Mouse (Mus musculus) limb, embryonic 15.5 days (tissue): Measurements from ENCODE around the gene Fnbp1l. TPM values are rescaled to one million over a fixed set of nuclear protein-coding genes. Genes with fewer than 3 reads are reported as not detected.

Experiments used
- ATAC-seq: fragments of 200-750 bp; cut with Nextera tagmentation; 2 replicates; pipeline ENCODE4 v1.8.0; 2017; ENCODE audit warnings: low read depth, moderate TSS enrichment; ENCODE audit not compliant: insufficient number of reproducible peaks, low FRiP score, low TSS enrichment
- H3K27ac ChIP-seq: fragments of 300-500 bp; sonication (generic); 2 replicates; pipeline ENCODE4 v1.5.1; 2015; ENCODE audit warnings: moderate library complexity, mild to moderate bottlenecking, inconsistent platforms
- H3K27me3 ChIP-seq: fragments of 300-500 bp; sonication (generic); 2 replicates; pipeline ENCODE4 v1.6.1; 2015; ENCODE audit warnings: inconsistent platforms
- H3K36me3 ChIP-seq: fragments of 300-500 bp; sonication (generic); 2 replicates; pipeline ENCODE4 v1.6.1; 2015; ENCODE audit warnings: inconsistent platforms
- H3K4me1 ChIP-seq: fragments of 300-500 bp; sonication (generic); 2 replicates; pipeline ENCODE4 v1.6.1; 2015; ENCODE audit warnings: inconsistent platforms
- H3K4me2 ChIP-seq: fragments of 300-500 bp; sonication (generic); 2 replicates; pipeline ENCODE4 v1.6.1; 2015; ENCODE audit warnings: mild to moderate bottlenecking, inconsistent platforms
- H3K4me3 ChIP-seq: fragments of 300-500 bp; sonication (generic); 2 replicates; pipeline ENCODE4 v1.5.1; 2015; ENCODE audit warnings: mild to moderate bottlenecking, inconsistent platforms
- H3K9ac ChIP-seq: fragments of 300-500 bp; sonication (generic); 2 replicates; pipeline ENCODE4 v1.6.1; 2015; ENCODE audit warnings: inconsistent platforms
- H3K9me3 ChIP-seq: fragments of 300-500 bp; sonication (generic); 2 replicates; pipeline ENCODE4 v1.6.1; 2016; ENCODE audit warnings: inconsistent platforms
- WGBS: fragments of 180-500 bp; shearing (Covaris S2); methylation state at CpG from one replicate; pipeline ENCODE4 v1.1.7; 2015; 5-methylcytosine and 5-hydroxymethylcytosine counted together
- polyA plus RNA-seq: library from polyadenylated mRNA; unstranded; fragments of >200 nt; fragmentation: Nextera tagmentation; extraction: Ambion mirVana; gene quantifications from 2 replicates; pipeline ENCODE4 v1.2.1, GENCODE M21; 2015

Gene Fnbp1l
- polyA plus RNA-seq, 1 experiment from 2014 or later, result 48.9 TPM

DNA sequence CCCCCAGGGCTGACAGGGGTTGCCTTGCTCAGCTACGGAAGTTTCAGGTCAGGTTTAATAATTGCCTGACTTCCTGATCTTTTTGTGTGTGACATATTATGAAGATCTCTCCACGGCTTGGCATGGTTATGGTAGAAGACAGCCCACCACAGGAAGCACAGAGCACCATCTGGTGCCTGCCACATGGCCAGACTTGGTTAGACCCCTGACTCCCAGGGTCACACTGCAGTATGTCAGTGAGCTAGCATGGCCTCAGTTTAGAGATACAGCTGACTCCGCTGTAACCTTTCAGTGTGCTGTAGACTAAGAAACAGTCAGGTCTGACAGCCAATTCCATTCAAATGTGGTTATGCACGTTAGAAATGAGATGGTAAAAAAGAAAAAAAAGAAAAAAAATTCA lies 101.8 kb downstream of the Fnbp1l start:
- no peak overlapping the region for H3K4me2 ChIP-seq
- no peak overlapping the region for H3K4me3 ChIP-seq
- H3K9ac ChIP-seq, result no peak overlapping the region
- H3K36me3 ChIP-seq, result 0 out of 2 replicates have a peak, but pooled peaks cover 3% of the 10 kb centered on the region
- H3K27me3 ChIP-seq, result peaks cover 6% of the 10 kb centered on the region
- peak overlapping the region; percentile 65 for H3K27ac ChIP-seq
- no peaks in the 10 kb centered on the region for H3K9me3 ChIP-seq
- ATAC-seq, result no peak
- WGBS, result 21% methylated on average over 4 of the region's 4 CpGs
- peaks cover 49% of the 10 kb centered on the region for H3K4me1 ChIP-seq

DNA sequence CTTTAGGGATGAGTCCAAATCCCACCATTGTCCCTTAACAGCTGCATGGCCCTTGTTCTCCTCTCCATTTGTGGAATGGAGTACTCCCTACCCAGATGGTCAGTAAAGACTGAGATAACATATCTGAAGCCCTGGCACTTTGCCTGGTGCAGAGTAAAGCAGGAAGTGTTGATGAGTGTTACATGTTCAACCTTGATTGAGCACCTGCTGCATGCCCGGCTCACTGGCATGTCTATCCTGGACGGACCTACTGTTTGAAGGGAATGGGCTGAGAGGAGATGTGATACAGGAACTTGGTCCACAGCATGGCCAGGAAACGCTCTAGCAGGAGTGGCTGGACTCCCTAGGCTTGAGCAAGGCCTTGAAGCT lies 103.2 kb downstream of the Fnbp1l start:
- no peak for ATAC-seq
- H3K4me2 ChIP-seq, result no peak overlapping the region
- H3K4me1 ChIP-seq, result peaks cover 52% of the 10 kb centered on the region
- no peak overlapping the region for H3K9ac ChIP-seq
- H3K27ac ChIP-seq, result no peak overlapping the region
- peaks cover 6% of the 10 kb centered on the region for H3K27me3 ChIP-seq
- H3K36me3 ChIP-seq, result 0 out of 2 replicates have a peak, but pooled peaks cover 3% of the 10 kb centered on the region
- H3K4me3 ChIP-seq, result no peak overlapping the region
- 88% methylated on average over 3 of the region's 3 CpGs for WGBS
- no peaks in the 10 kb centered on the region for H3K9me3 ChIP-seq

DNA sequence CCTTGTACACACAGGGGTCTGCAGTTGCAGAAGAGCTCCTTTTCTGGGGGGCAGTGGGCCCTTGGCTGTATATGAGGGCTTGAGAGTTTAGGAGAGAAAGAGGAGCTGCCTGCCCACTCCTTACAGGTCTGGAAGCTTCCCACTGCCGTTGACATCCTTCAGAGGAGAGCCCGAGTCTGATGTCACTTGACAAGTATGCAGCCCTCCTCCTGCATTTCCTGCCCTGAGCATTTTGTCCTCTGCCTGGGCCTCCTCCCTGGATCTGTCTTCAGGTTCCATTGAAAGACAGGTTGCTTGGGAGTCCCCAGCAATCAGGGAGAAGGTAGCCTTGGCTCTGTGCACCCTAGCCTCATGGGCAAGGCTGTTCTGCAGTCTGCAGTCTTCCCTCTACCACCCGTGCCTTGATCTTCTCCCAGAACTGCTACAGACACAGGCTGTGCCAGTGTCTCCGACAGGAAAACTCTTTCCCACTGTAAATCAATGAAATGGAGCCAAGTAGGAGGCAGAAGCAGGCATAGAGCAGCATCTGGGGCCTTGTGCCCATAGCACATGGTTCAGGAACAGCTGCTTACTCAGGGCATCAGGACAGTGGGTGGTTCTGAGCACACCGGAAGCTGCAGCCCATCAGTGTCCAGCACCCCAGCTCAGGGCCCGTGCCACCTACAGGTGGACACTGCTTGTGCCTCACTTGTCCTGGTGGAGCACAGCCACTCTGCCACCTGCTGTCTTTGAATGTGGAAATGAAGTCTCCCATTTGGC lies 103.8 kb downstream of the Fnbp1l start:
- 62% methylated on average over 6 of the region's 6 CpGs for WGBS
- Histone ChIP-seq H3K27ac (no peak overlapping the region), H3K4me1 (peaks cover 57% of the 10 kb centered on the region), H3K4me3 (no peak overlapping the region), H3K27me3 (peaks cover 6% of the 10 kb centered on the region), H3K36me3 (0 out of 2 replicates have a peak, but pooled peaks cover 3% of the 10 kb centered on the region), H3K9ac (no peak overlapping the region), H3K4me2 (no peak overlapping the region), H3K9me3 (no peaks in the 10 kb centered on the region)
- ATAC-seq, result no peak

DNA sequence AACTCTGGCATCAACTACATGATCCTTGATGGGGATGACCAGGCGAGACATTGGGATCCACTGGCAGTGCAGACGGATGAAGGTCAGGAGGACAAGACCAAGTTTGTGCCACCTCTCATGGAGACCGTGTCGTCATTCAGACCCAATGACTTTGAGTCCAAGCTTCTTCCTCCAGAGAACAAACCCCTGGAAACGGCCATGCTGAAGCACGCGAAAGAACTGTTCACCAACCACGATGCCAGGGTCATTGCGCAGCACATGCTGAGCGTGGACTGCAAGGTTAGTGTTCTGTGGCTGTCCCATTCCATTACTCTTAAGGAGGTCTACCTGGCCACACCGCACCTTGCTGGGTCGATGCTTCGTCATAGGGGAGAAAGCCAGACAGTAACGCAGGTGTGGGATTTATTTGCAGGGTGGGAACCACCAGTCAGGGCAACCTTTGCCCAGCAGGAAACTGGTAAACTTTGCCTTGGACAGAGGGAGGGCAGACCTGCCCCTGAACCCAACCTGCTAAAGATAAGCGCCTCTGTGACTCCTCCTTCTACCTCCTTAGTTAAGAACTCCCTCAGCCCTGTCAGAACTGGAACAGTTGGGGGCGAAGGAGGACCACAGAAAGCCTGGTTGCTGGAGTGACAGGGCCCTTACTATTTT lies 106.7 kb downstream of the Fnbp1l start:
- Histone ChIP-seq H3K4me3 (no peak overlapping the region), H3K27ac (no peak overlapping the region), H3K9ac (no peak overlapping the region), H3K4me2 (no peak overlapping the region), H3K9me3 (no peaks in the 10 kb centered on the region), H3K36me3 (0 out of 2 replicates have a peak, but pooled peaks cover 3% of the 10 kb centered on the region), H3K27me3 (peaks cover 6% of the 10 kb centered on the region; the same call in 1 of the 2 replicates), H3K4me1 (peaks cover 57% of the 10 kb centered on the region)
- WGBS, result 90% methylated on average over 16 of the region's 16 CpGs
- ATAC-seq, result no peak

DNA sequence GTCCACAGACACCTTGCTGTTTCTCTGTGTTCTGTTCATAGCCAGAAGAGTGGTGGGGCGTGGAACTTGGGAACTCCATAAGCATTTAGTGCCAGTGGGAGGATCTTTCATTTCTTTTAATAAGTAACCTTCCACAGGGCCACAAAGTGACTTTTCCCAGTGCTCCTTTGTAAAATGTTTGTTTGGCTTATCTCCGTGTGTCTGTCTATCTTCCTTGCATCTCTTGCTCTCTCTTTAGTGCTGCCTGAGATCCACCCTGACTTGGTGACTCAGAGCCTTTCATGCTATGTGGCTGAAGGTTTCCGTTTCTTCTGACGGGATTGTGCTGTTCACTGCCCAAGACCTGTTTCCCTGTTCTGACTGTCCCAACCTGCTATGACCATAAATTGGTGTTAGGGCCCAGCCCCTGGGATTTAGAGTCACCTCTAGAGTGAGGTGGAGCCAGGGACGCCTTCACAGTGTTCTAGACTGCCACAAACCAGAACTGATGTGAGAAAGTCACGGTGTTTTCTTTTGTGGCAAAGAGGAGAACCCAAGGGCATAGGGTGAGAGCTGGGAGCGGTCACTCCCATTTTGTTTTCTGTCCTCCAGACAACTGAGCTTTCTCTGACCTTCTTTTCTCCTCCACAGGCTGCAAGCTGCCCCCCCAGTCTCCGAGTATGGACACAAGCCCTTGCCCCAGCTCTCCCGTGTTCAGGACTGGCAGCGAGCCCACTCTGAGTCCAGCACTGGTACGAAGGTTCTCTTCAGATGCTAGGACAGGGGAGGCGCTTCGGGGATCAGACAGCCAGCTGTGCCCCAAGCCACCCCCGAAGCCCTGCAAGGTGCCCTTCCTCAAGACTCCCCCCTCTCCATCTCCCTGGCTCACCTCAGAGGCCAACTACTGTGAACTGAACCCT lies 107.5 kb downstream of the Fnbp1l start:
- Histone ChIP-seq H3K27me3 (peaks cover 6% of the 10 kb centered on the region; the same call in 1 of the 2 replicates), H3K27ac (no peak overlapping the region), H3K4me1 (peaks cover 49% of the 10 kb centered on the region), H3K36me3 (0 out of 2 replicates have a peak, but pooled peaks cover 3% of the 10 kb centered on the region), H3K4me2 (no peak overlapping the region), H3K9ac (no peak overlapping the region), H3K9me3 (no peaks in the 10 kb centered on the region), H3K4me3 (no peak overlapping the region)
- 77% methylated on average over 14 of the region's 14 CpGs for WGBS
- no peak for ATAC-seq

DNA sequence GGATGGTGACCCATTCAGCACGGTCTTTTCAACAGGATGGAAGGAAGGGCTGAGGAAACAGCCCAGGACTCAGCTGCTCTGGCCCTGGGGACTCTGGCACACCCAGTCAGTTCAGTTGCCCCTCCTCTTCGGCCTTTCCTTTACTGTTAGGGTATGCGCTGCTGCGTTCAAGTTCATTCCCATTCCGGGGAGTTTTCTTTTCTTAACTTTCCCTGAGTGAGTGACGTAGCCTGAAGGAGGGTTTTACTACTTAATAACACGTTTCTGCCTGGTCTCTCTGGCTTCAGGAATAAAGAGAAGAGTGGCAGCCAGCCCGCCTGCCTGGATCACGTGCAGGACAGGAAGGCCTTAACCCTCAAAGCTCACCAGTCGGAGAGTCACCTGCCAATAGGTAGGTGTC lies 108.6 kb downstream of the Fnbp1l start:
- H3K9ac ChIP-seq, result no peak overlapping the region
- 0 out of 2 replicates have a peak overlapping the region, but pooled peaks have one; percentile 22 for H3K4me2 ChIP-seq
- H3K27me3 ChIP-seq, result peaks cover 3% of the 10 kb centered on the region; the same call in 1 of the 2 replicates
- peaks cover 49% of the 10 kb centered on the region for H3K4me1 ChIP-seq
- no peak overlapping the region; the same call in 1 of the 2 replicates for H3K27ac ChIP-seq
- H3K36me3 ChIP-seq, result 0 out of 2 replicates have a peak, but pooled peaks cover 3% of the 10 kb centered on the region
- WGBS, result 22% methylated on average over 10 of the region's 10 CpGs
- no peak for ATAC-seq
- H3K4me3 ChIP-seq, result no peak overlapping the region
- no peaks in the 10 kb centered on the region for H3K9me3 ChIP-seq

- Histone ChIP-seq H3K36me3 (0 out of 2 replicates have a peak, but pooled peaks cover 3% of the 10 kb centered on the region), H3K27me3 (no peaks in the 10 kb centered on the region), H3K9ac (no peak overlapping the region), H3K9me3 (no peaks in the 10 kb centered on the region), H3K4me2 (no peak overlapping the region), H3K27ac (no peak overlapping the region), H3K4me3 (no peak overlapping the region), H3K4me1 (peaks cover 43% of the 10 kb centered on the region)
- no peak for ATAC-seq
- WGBS, result 85% methylated on average over 14 of the region's 14 CpGs
Observed at GRCm38 (mm10) chr3:122510240-122510750, 109.2 kb downstream of the Fnbp1l start.

DNA sequence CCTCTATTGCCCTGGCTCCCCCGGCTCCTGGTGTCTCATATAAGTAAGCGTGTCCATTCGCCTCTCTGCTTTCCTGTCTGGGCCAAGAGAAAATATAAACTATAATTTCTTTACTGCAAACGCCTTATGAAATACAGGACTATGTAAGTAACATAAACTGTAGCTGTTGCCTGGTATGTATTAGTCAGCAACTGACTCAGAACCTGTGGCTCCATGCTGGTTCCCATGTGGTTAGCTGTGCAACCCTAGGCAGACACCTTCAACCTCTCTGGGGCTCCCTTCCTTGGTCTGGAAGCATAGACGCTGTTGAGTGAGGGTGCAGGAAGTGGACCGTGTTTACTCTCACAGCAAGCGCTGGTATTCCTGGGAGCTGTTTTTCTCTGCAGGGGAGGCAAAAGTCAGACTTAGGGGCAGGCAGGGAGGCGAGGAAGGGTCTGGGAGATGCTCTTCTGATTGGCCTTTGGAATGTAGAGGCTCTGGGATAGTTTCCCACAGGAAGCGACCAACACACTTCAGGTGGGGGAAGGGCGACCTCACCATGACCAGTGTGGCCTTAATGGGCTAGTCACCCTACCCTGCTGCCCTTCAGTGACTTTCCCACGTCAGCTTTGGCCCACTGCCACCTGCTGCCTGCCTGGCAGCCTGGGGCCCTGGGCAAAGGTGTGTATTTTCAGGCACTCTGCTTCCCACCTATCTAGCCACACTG lies 109.8 kb downstream of the Fnbp1l start:
- WGBS, result 57% methylated on average over 11 of the region's 11 CpGs
- 0 out of 2 replicates have a peak, but pooled peaks cover 3% of the 10 kb centered on the region for H3K36me3 ChIP-seq
- ATAC-seq, result no peak
- 0 out of 2 replicates have a peak overlapping the region, but pooled peaks have one; percentile 33 for H3K27ac ChIP-seq
- no peak overlapping the region for H3K9ac ChIP-seq
- H3K4me3 ChIP-seq, result no peak overlapping the region
- H3K9me3 ChIP-seq, result no peaks in the 10 kb centered on the region
- no peaks in the 10 kb centered on the region for H3K27me3 ChIP-seq
- no peak overlapping the region for H3K4me2 ChIP-seq
- peaks cover 40% of the 10 kb centered on the region for H3K4me1 ChIP-seq

GRCm38 (mm10) chr3:122509084-122509483 lies 110.4 kb downstream of the Fnbp1l start:
- Histone ChIP-seq H3K27me3 (no peaks in the 10 kb centered on the region), H3K4me2 (no peak overlapping the region), H3K4me1 (peaks cover 43% of the 10 kb centered on the region), H3K4me3 (no peak overlapping the region), H3K36me3 (0 out of 2 replicates have a peak, but pooled peaks cover 3% of the 10 kb centered on the region), H3K9ac (no peak overlapping the region), H3K9me3 (no peaks in the 10 kb centered on the region), H3K27ac (0 out of 2 replicates have a peak overlapping the region, but pooled peaks have one; percentile 33)
- ATAC-seq, result no peak
- 28% methylated on average over 5 of the region's 5 CpGs for WGBS

GRCm38 (mm10) chr3:122507826-122508225 lies 111.7 kb downstream of the Fnbp1l start:
- 0 out of 2 replicates have a peak, but pooled peaks cover 1% of the 10 kb centered on the region for H3K36me3 ChIP-seq
- H3K4me2 ChIP-seq, result no peak overlapping the region
- 97% methylated on average over 14 of the region's 14 CpGs for WGBS
- no peaks in the 10 kb centered on the region for H3K9me3 ChIP-seq
- H3K9ac ChIP-seq, result no peak overlapping the region
- ATAC-seq, result no peak
- H3K4me3 ChIP-seq, result no peak overlapping the region
- no peaks in the 10 kb centered on the region for H3K27me3 ChIP-seq
- H3K27ac ChIP-seq, result no peak overlapping the region
- peaks cover 43% of the 10 kb centered on the region for H3K4me1 ChIP-seq
